Mouse (Mus musculus) lung, postnatal 25 days (tissue): ENCODE results near the gene Cd151.

Experiments used
- DNase-seq: peaks from one replicate; pipeline ENCODE4 v3.0.0; 2022; ENCODE audit warnings: low spot score

Cd151 gene

GRCm38 (mm10) chr7:141458661-141459060 lies 8.5 kb upstream of the Cd151 start:
- no peak for DNase-seq

DNA sequence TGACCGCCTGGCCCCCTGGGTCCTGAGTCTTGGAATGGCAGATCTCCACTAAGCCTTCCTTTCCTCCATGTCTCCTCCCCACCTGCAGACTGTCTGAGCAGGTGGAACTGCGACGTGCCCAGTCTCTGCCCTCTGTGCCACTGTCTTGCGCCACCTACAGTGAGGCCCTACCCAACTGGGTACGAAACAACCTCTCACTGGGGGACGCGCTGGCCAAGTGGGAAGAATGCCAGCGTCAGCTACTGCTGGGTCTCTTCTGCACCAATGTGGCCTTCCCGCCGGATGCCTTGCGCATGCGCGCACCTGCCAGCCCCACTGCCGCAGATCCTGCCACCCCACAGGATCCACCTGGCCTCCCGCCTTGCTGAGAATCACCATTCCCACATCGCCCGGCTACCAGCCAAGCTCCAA lies 7.9 kb upstream of the Cd151 start:
- no peak for DNase-seq

DNA sequence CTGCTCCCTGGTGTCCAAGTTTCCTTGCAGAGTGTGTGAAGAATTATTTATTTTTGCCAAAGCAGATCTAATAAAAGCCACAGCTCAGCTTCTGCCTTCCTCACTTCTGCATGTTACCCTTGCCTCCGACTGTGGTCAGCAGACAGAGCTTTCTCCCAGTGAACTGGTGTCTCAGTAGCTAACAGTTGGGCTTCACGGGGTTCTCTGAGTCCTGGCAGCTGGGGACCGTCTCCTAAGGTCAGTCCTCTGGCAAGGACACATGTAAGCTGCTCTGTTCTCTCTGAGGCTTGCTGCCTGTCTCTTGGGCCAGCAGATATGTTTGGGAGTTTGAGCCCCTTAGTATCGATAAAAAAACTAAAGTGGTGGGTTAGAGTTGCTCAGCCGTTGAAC lies 7.2 kb upstream of the Cd151 start:
- no peak for DNase-seq

GRCm38 (mm10) chr7:141460391-141461113 lies 6.6 kb upstream of the Cd151 start, which contains the start of gene Cracr2b:
Gene Cracr2b, plus strand, starts transcription at chr7:141461094.
- DNase-seq, result peak; percentile 83

DNA sequence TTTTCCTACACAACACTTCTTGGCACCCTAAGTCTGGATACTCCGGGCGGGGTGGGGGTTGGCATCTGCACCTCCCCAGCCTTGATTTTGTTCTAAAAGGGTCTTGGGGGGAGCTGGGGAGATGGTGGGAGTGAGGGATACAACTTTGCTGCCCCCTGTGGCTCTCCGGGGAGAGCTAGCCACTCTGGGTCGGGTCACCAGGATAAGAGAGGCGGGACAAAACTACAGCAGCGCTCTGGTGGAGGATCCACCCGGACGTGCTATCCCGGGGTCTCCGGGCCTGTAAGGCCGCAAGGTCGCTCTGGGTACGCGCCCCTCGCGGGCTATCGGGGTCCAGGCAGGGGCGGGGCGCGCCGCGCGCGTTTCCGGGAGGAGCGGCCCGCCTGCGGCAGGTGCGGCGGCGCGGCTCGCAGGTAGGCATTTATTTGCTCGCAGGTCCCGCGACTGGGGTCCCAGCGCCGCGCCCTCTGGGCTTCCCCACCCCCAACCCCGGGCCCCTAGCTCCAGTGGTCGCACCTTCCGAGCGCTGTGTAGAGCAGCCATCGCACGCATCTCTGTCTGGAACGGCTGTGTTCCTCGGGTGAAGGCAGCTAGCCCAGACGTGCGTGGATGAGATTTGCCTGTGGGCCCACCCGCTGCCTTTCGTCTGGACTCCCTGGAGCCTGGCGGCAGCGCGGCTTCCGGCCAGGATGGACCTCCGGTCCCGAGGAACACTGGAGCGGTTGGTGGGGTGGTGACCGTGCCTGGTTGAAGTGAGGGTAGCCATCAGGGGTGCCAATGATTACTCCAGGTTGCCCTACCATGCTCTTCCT lies 5.5 kb upstream of the Cd151 start:
- peak; percentile 61 for DNase-seq

DNA sequence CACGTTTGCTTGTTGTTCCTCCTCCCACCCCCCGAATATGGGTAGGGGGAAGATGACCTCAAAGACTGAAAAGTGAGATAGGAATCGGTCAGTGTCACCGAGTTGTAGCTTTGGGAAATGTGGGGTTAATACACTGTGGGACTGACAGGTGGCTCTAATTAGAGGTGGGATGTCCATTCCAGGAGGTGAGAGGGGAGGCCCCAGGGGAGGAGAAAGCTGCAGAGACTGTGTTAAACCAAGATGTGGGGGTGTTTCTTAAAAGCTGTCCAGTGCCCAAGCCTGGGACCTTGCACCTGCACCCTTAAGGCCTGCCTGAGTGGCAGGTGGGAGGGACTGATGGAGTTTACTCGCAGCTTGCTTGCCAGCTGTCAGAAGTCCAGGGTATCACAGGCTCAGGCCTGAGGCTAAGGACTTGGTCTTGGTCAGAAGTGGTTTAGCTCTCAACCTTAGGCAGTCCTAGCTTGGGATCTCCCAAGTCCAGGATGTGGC lies 4.8 kb upstream of the Cd151 start:
- peak; percentile 90 for DNase-seq

- peak; percentile 91 for DNase-seq
Observed at GRCm38 (mm10) chr7:141463824-141464602, 3.2 kb upstream of the Cd151 start.

DNA sequence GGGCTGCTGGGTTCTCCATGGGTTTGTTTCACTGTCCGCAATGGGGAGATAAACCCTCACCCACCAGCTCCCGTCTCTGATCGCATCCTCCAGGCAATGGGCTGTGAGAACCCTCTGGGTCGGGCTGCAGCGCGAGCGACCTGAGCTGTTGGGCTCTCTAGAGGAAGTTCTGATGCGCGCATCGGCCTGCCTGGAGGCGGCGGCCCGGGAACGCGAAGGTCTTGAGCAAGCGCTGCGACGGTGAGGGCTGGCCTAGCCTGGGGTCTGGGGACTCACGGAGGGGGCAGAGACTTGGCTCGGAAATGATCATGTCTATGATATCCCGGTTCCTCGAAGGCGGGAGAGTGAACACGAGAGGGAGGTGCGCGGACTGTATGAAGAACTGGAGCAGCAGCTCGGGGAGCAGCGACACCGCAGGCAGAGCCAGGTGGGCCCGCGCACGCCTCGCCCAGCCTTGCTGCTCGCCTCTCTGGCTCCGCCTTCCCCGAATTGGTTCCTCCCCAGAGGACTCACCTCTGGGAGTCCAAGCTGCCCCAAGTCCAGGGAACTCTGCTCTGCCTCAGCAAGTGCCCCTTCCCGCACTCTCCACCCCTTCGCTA lies 2.5 kb upstream of the Cd151 start:
- peak; percentile 56 for DNase-seq

- DNase-seq, result no peak
Observed at GRCm38 (mm10) chr7:141465388-141466044, 1.7 kb upstream of the Cd151 start.

- DNase-seq, result no peak
Observed at GRCm38 (mm10) chr7:141466045-141466394, 1.2 kb upstream of the Cd151 start.

DNA sequence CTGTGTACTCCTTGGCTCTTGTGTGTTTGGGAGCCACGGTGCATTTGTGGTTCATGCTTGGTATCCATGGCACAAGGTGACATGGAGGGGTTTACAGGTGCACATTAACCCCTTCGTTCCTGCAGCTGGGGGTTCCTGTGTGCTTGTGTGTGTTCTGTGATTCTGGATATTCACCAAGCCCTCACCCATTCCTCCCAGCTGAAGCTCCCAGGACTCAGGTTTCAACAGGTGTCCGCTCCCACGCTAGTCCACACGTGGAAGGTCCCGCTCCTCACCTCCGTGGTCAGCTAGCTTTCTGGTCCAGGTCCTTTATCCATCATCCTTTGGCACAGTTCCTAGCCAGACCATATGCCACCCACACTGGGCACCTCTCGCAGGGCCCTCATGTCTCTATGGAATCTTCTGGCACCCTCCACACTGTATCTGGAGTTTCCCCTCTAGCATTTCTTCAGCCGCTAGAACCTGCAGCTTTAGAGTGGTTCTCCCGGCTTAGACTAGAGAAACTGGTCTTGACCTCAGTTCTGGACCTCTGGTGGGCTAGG lies 514 bp upstream of the Cd151 start:
- DNase-seq, result no peak

DNA sequence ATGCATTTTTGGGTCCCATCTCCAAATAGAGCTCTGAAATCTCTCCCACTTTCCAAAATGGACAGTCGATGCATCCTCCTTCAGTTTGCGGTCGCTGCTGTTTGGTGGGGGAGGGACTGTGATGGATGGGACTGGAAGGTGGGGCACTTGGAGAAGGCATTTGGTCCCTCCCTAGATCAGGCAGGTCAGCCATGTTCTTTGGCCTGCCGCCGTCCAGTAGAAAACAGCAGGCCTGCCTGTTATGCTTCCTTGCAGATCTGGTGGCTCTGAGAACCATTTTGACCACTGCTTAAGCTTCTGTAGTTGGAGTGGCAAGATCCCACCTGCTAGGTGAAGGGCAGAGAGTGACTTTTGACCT lies 951 bp downstream of the Cd151 start:
- no peak for DNase-seq

DNA sequence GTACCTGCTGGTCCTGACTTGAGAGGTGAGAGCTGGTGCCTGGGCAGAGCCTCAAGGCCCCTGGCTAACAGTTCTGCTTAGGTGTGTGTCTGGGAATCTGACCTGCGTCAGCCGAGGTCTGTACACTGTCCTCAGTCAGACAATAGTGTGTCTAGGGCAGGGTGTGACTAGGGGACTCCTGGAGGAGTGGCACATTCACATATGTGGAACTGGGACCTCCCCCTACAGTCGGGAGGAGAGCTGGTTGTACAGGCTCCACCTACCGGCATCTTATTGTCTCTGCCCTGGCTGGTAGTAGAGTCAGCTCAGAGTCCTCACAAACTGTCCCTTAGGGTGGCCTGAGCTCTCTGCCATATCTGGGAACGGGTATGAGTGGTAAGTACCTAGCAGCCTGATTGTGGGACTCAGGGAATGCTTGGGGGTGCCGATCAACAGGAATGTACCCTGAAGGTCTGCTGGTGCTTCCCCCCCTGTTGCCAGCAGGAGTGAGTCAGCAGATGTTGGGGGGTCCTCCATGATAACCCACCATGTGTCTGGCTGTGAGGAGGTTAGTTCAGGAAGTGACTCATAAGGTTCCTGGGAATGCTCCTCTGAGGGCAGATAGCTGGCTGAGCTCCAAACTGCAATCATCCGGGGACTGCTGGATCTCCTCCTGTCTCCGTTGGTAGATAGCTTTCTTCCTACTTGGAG lies 1.5 kb downstream of the Cd151 start:
- DNase-seq, result peak; percentile 87

DNA sequence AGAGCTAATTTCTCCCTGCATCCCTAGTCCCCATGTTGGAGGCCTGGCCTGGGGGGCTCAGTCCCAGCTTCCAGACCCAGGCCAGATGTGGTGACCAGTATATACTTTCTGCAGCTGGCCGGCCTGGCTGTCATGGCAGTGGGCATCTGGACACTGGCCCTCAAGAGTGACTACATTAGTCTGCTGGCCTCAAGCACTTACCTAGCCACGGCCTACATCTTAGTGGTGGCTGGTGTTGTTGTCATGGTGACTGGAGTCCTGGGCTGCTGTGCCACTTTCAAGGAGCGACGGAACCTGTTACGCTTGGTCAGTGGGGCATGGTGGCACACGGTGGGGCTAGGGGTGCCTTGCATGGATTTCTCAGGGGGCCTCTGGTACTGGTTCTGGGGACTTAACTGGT lies 2.2 kb downstream of the Cd151 start:
- no peak for DNase-seq

- DNase-seq, result no peak
Observed at GRCm38 (mm10) chr7:141469901-141470636, 2.9 kb downstream of the Cd151 start.

DNA sequence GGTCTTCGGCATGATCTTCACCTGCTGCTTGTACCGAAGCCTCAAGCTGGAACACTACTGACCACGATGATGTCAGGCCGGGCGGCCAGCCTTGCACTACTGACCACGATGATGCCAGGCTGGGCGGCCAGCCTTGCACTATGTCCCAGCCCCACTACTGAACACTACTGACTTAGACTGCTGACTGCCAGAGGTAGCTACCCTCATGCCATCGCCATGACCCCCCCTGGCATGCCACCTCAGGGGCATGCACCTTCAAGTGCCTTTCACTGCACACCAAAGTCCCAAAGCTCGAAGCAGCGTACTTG lies 3.4 kb downstream of the Cd151 start:
- no peak for DNase-seq

- no peak for DNase-seq
Observed at GRCm38 (mm10) chr7:141471236-141471635, 4.0 kb downstream of the Cd151 start.

DNA sequence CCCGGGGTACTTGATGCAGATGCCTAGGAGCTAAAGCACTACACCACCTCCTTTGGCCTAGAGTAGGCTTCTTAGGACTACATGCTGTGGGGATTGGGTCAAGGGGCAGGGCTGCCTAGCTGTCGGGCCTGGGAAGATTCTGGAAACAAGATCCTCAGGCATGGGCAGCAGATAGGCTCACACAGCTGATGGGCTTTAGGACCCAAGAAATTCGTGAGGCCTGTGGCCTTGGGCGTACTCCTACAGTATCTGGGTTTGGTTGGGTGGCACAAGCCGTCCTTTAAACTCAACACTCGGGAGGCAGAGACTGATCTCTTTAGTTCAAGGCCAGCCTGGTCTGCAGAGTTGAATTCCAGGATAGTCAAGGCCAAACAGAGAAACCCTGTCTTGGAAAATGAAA lies 5.0 kb downstream of the Cd151 start:
- DNase-seq, result no peak

GRCm38 (mm10) chr7:141472763-141473162 lies 5.6 kb downstream of the Cd151 start:
- DNase-seq, result no peak

GRCm38 (mm10) chr7:141474160-141474559 lies 7.0 kb downstream of the Cd151 start:
- DNase-seq, result no peak
